Mouse (Mus musculus) limb, embryonic 14.5 days (tissue): Measurements from ENCODE around the gene Stx18. TPM values are rescaled to one million over a fixed set of nuclear protein-coding genes. Genes with fewer than 3 reads are reported as not detected.
A peak's percentile ranks its signal among the peaks of the same experiment; 100 is the strongest.

Source experiments
- ATAC-seq: fragments of 200-750 bp; cut with Nextera tagmentation; 2 replicates; pipeline ENCODE4 v1.8.0; 2017; ENCODE audit warnings: low read depth, moderate number of reproducible peaks, moderate TSS enrichment; ENCODE audit not compliant: low FRiP score
- DNase-seq: peaks from one replicate; pipeline ENCODE4 v3.0.0-alpha.2; 2015; ENCODE audit warnings: low spot score
- H3K27ac ChIP-seq: fragments of 300-500 bp; sonication (generic); replicated peaks from 2 replicates; pipeline ENCODE4 v1.5.1; 2014; ENCODE audit warnings: low read depth, mild to moderate bottlenecking, low read length, moderate library complexity, mixed read lengths
- H3K27me3 ChIP-seq: fragments of 300-500 bp; sonication (generic); 2 replicates; pipeline ENCODE4 v1.6.1; 2014; ENCODE audit warnings: low read length, mixed read lengths; ENCODE audit not compliant: control insufficient read depth, insufficient read depth
- H3K36me3 ChIP-seq: fragments of 300-500 bp; sonication (generic); 2 replicates; pipeline ENCODE4 v1.6.1; 2014; ENCODE audit warnings: mild to moderate bottlenecking, low read length, moderate library complexity, mixed read lengths; ENCODE audit not compliant: control insufficient read depth, insufficient read depth
- H3K4me1 ChIP-seq: fragments of 300-500 bp; sonication (generic); 2 replicates; pipeline ENCODE4 v1.6.1; 2014; ENCODE audit warnings: antibody characterized with exemption, low read length, mixed read lengths; ENCODE audit not compliant: control insufficient read depth, insufficient read depth
- H3K4me2 ChIP-seq: fragments of 300-500 bp; sonication (generic); replicated peaks from 2 replicates; pipeline ENCODE4 v1.6.1; 2014; ENCODE audit warnings: low read depth, mild to moderate bottlenecking, low read length, moderate library complexity; ENCODE audit not compliant: severe bottlenecking
- H3K4me3 ChIP-seq: fragments of 300-500 bp; sonication (generic); replicated peaks from 2 replicates; pipeline ENCODE4 v1.5.1; 2014; ENCODE audit warnings: low read length
- H3K9ac ChIP-seq: fragments of 300-500 bp; sonication (generic); 2 replicates; pipeline ENCODE4 v1.6.1; 2014; ENCODE audit warnings: mild to moderate bottlenecking, low read depth, low read length, moderate library complexity; ENCODE audit not compliant: severe bottlenecking
- H3K9me3 ChIP-seq: fragments of 300-500 bp; sonication (generic); 2 replicates; pipeline ENCODE4 v1.6.1; 2016; ENCODE audit warnings: low read length; ENCODE audit not compliant: control insufficient read depth
- POLR2A ChIP-seq: fragments of 200-500 bp; IDR thresholded peaks from 2 replicates; pipeline ENCODE4 v1.8.0; 2012; ENCODE audit warnings: inconsistent platforms, mild to moderate bottlenecking, moderate library complexity, borderline replicate concordance; ENCODE audit not compliant: insufficient read depth, insufficient read length; ENCODE audit errors: extremely low read depth
- WGBS: fragments of 180-500 bp; shearing (Covaris S2); extraction: QIAGEN DNeasy Blood & Tissue Kit; methylation state at CpG from one replicate; pipeline ENCODE4 v1.1.7; 2014; 5-methylcytosine and 5-hydroxymethylcytosine counted together
- polyA plus RNA-seq, 2 experiments: library from polyadenylated mRNA; depleted of rRNA in 1 of 2; stranded (reverse) in 1 of 2; unstranded in 1 of 2; fragments of >200 nt; fragmentation: Nextera tagmentation in 1 of 2; extraction: Ambion mirVana in 1 of 2; gene quantifications; 2 replicates each; pipeline versions ENCODE4 v1.2.1 to v1.2.3; 2012 to 2014

Gene Stx18
- polyA plus RNA-seq, 2 experiments: 43.1 to 52.3 TPM

- Histone ChIP-seq H3K27me3 (no peaks in the 10 kb centered on the region), H3K4me2 (no peak overlapping the region)
- 93% methylated on average over 2 of the region's 2 CpGs for WGBS
Observed at GRCm38 (mm10) chr5:38094331-38094730, 55.8 kb downstream of the Stx18 start.

DNA sequence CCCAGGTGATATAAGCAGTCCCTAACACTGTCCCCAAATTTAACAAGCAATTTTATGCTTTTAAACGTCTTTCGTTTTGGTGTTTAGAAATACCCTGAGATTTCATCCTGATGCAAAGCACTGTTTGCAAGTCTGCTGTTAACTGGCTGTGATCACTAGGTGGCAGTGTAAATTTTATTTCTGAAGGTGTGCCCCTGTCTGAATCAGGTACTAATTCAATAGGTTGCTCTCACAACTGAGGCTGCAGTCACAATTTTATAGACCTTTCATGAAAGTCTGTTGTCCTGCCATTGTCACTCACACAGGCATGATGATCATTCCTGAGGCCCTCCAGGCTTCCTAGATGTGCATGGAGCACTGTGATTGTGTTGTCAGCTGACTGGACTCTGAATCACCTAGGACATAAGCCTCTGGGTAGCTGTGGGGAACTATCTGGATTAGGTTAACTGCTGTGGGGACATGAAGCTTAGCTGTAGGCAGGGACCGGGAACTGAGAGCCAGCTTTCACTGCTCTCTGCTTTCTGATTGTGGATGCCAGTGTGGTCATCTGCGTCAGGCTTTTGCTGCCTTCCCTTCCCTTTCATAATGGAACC, 59.1 kb downstream of the Stx18 start:
- 55% methylated on average over 4 of the region's 4 CpGs for WGBS

More at GRCm38 (mm10) chr5:38094331-38094730, 55.8 kb downstream of the Stx18 start:
- TF ChIP-seq POLR2A: no peak
- ATAC-seq (no peak), DNase-seq (no peak)
- Histone ChIP-seq H3K9me3 (no peaks in the 10 kb centered on the region), H3K36me3 (0 out of 2 replicates have a peak, but pooled peaks cover 3% of the 10 kb centered on the region), H3K9ac (no peak overlapping the region), H3K4me1 (peaks cover 7% of the 10 kb centered on the region; the same call in 1 of the 2 replicates), H3K4me3 (no peak overlapping the region), H3K27ac (no peak overlapping the region)

GRCm38 (mm10) chr5:38099139-38099676, 60.7 kb downstream of the Stx18 start:
- Histone ChIP-seq H3K27me3 (no peaks in the 10 kb centered on the region), H3K4me3 (no peak overlapping the region), H3K4me2 (no peak overlapping the region), H3K27ac (0 out of 2 replicates have a peak overlapping the region, but pooled peaks have one; percentile 26), H3K9me3 (no peaks in the 10 kb centered on the region), H3K4me1 (peaks cover 10% of the 10 kb centered on the region), H3K9ac (no peak overlapping the region), H3K36me3 (0 out of 2 replicates have a peak, but pooled peaks cover 3% of the 10 kb centered on the region)
- 40% methylated on average over 2 of the region's 2 CpGs for WGBS
- TF ChIP-seq POLR2A: no peak
- peak; percentile 16 for DNase-seq
- peak; percentile 72 for ATAC-seq

More for the DNA sequence above, 59.1 kb downstream of the Stx18 start:
- Histone ChIP-seq H3K27me3 (no peaks in the 10 kb centered on the region), H3K36me3 (0 out of 2 replicates have a peak, but pooled peaks cover 3% of the 10 kb centered on the region), H3K9me3 (no peaks in the 10 kb centered on the region), H3K27ac (no peak overlapping the region), H3K4me2 (no peak overlapping the region), H3K4me3 (no peak overlapping the region), H3K4me1 (peaks cover 10% of the 10 kb centered on the region), H3K9ac (no peak overlapping the region)
- no peak for DNase-seq
- TF ChIP-seq POLR2A: no peak
- no peak for ATAC-seq

GRCm38 (mm10) chr5:38102945-38103344, 64.4 kb downstream of the Stx18 start:
- DNase-seq (no peak), ATAC-seq (no peak)
- Histone ChIP-seq H3K4me3 (no peak overlapping the region), H3K27me3 (no peaks in the 10 kb centered on the region), H3K9me3 (no peaks in the 10 kb centered on the region), H3K36me3 (peaks cover 5% of the 10 kb centered on the region; the same call in 1 of the 2 replicates), H3K9ac (no peak overlapping the region), H3K4me2 (no peak overlapping the region), H3K4me1 (peaks cover 19% of the 10 kb centered on the region), H3K27ac (no peak overlapping the region)
- no peak for TF ChIP-seq POLR2A
- WGBS: 97% methylated on average over 2 of the region's 2 CpGs

- peak; percentile 60 for ATAC-seq
- WGBS: 32% methylated on average over 14 of the region's 14 CpGs
- Histone ChIP-seq H3K9ac (no peak overlapping the region), H3K4me3 (no peak overlapping the region), H3K36me3 (peaks cover 31% of the 10 kb centered on the region), H3K9me3 (no peaks in the 10 kb centered on the region), H3K27ac (no peak overlapping the region), H3K4me1 (peaks cover 9% of the 10 kb centered on the region; the same call in 1 of the 2 replicates), H3K27me3 (no peaks in the 10 kb centered on the region), H3K4me2 (no peak overlapping the region)
- peak; percentile 32 for DNase-seq
- no peak for TF ChIP-seq POLR2A
Observed at GRCm38 (mm10) chr5:38106080-38106697, 67.6 kb downstream of the Stx18 start.
